Mouse (Mus musculus) kidney, adult 2 months (tissue): ENCODE measurements around the gene Car3. TPM values are rescaled to one million over a fixed set of nuclear protein-coding genes. Genes with fewer than 3 reads are reported as not detected.
"Not testable (repeated sequence)": the region's sequence is repeated elsewhere in the genome, so short reads cannot be mapped to it uniquely, and the experiment has no call there.

ENCODE experiments used
- DNase-seq: peaks from one replicate; pipeline ENCODE4 v3.0.0; 2021
- H3K27ac ChIP-seq: fragments of 200-500 bp; 2 replicates; pipeline ENCODE4 v1.5.1; 2012; ENCODE audit warnings: low read depth, low read length, control low read depth, inconsistent platforms; ENCODE audit not compliant: insufficient read depth
- H3K27me3 ChIP-seq: fragments of 200-500 bp; replicated peaks from 2 replicates; pipeline ENCODE4 v1.6.1; 2012; ENCODE audit warnings: mild to moderate bottlenecking, moderate library complexity, low read length, inconsistent platforms; ENCODE audit not compliant: control insufficient read depth, insufficient read depth
- H3K36me3 ChIP-seq: fragments of 200-500 bp; 2 replicates; pipeline ENCODE4 v1.6.1; 2012; ENCODE audit warnings: mild to moderate bottlenecking, moderate library complexity, low read length, inconsistent platforms; ENCODE audit not compliant: control insufficient read depth, insufficient read depth
- H3K4me1 ChIP-seq: fragments of 200-500 bp; 2 replicates; pipeline ENCODE4 v1.6.1; 2011; ENCODE audit warnings: low read length; ENCODE audit not compliant: control insufficient read depth, insufficient read depth
- H3K4me3 ChIP-seq: fragments of 200-500 bp; 2 replicates; pipeline ENCODE4 v1.5.1; 2011; ENCODE audit warnings: mild to moderate bottlenecking, low read depth, low read length, control low read depth; ENCODE audit not compliant: insufficient read depth
- CTCF ChIP-seq: fragments of 200-500 bp; conservative IDR thresholded peaks from 2 replicates; pipeline ENCODE4 v1.5.1; 2011; ENCODE audit warnings: low read depth, mild to moderate bottlenecking, control low read depth, low read length, moderate library complexity, mixed read lengths; ENCODE audit not compliant: insufficient read depth, insufficient read length
- POLR2A ChIP-seq: fragments of 200-500 bp; IDR thresholded peaks from one replicate; pipeline ENCODE4 v1.6.1; 2011; ENCODE audit warnings: low read depth, low read length, control low read depth
- WGBS: fragments of 180-500 bp; shearing (Covaris S2); methylation state at CpG from one replicate; pipeline ENCODE4 v1.1.7; 2018; 5-methylcytosine and 5-hydroxymethylcytosine counted together
- polyA plus RNA-seq: library from polyadenylated mRNA; depleted of rRNA; stranded (reverse); fragments of >200 nt; gene quantifications from 2 replicates; pipeline ENCODE4 v1.2.3, GENCODE M21; 2012; rRNA removed

The Car3 gene
- polyA plus RNA-seq, result 359 and 491 TPM in 2 replicates

- Histone ChIP-seq H3K4me3 (no peak within 1 kb of the TSS; the same call in 1 of the 2 replicates), H3K27ac (no peak within 1 kb of the TSS), H3K4me1 (no peaks in the 10 kb centered on the region), H3K27me3 (no peaks in the 10 kb centered on the region), H3K36me3 (no peaks in the 10 kb centered on the region)
- TF ChIP-seq CTCF (no peak), POLR2A (no peak)
- DNase-seq, result no peak
- WGBS, result 6% methylated on average over 18 of the region's 18 CpGs
Measured at GRCm38 (mm10) chr3:14863022-14863711, at the start of gene Car3. Gene Car3, plus strand, starts transcription at chr3:14863512.

- peak; percentile 82 for DNase-seq
- not testable (repeated sequence) for H3K4me3 ChIP-seq, H3K36me3 ChIP-seq, H3K27me3 ChIP-seq, H3K4me1 ChIP-seq
- WGBS, result 60% methylated on average over 1 of the region's 1 CpGs
- peak overlapping the region; percentile 63 for H3K27ac ChIP-seq
Measured at GRCm38 (mm10) chr3:14815396-14815795, 47.9 kb upstream of the Car3 start.

DNA sequence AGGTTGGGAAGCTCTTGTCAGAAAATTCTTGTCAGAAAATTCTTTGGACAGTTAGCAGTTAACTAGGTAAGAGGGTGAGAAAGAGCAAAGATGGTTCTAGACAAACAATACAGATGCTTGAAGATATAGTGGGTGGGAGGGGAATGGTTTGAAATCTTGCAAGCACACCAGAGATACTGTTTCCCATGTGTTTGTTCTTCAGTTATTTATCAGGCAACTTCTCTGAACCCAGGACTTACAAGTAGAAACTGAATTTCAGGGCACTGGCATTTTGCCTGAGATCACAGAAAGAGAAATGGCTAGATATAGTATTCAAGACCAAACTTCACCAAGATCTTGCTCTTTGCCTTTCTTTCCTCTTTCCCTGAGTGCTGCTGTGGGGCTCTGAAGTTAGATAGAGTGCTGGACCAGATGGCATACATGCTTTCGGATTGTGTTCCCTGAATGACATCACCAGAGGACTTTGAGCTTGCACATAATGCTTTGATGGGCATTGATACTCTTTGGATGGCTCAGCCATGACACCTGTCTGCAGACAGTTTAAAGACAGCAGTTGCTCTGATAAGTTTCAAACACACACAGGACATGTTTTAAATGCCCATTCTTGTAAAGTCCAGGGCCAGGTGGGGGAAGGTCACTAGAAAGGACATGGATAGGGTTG is 43.3 kb upstream of the Car3 start:
- Histone ChIP-seq H3K4me3 (no peak overlapping the region), H3K27me3 (no peaks in the 10 kb centered on the region), H3K27ac (no peak overlapping the region), H3K36me3 (no peaks in the 10 kb centered on the region), H3K4me1 (peaks cover 9% of the 10 kb centered on the region; the same call in 1 of the 2 replicates)
- no peak for TF ChIP-seq POLR2A
- no peak; the same call in 1 of the 2 replicates for TF ChIP-seq CTCF
- no peak for DNase-seq
- 57% methylated on average over 1 of the region's 1 CpGs for WGBS

GRCm38 (mm10) chr3:14828896-14829295 is 34.4 kb upstream of the Car3 start:
- peaks cover 2% of the 10 kb centered on the region; the same call in 1 of the 2 replicates for H3K4me1 ChIP-seq
- H3K27ac ChIP-seq, result peak overlapping the region; percentile 55; the same call in 1 of the 2 replicates
- peak; percentile 90 for DNase-seq
- H3K4me3 ChIP-seq, result no peak overlapping the region
- TF ChIP-seq CTCF, result no peak
- no peak for TF ChIP-seq POLR2A
- no peaks in the 10 kb centered on the region for H3K36me3 ChIP-seq
- no peaks in the 10 kb centered on the region for H3K27me3 ChIP-seq

GRCm38 (mm10) chr3:14831219-14831835 is 32.0 kb upstream of the Car3 start:
- WGBS, result 76% methylated on average over 5 of the region's 5 CpGs
- H3K27ac ChIP-seq, result no peak overlapping the region
- H3K36me3 ChIP-seq, result no peaks in the 10 kb centered on the region
- H3K4me3 ChIP-seq, result no peak overlapping the region
- no peaks in the 10 kb centered on the region for H3K27me3 ChIP-seq
- DNase-seq, result no peak
- H3K4me1 ChIP-seq, result peaks cover 2% of the 10 kb centered on the region; the same call in 1 of the 2 replicates
- TF ChIP-seq POLR2A (no peak), CTCF (no peak)

GRCm38 (mm10) chr3:14832766-14833165 is 30.5 kb upstream of the Car3 start:
- Histone ChIP-seq H3K4me3 (no peak overlapping the region), H3K27me3 (no peaks in the 10 kb centered on the region), H3K4me1 (peaks cover 2% of the 10 kb centered on the region; the same call in 1 of the 2 replicates), H3K36me3 (no peaks in the 10 kb centered on the region), H3K27ac (no peak overlapping the region)
- TF ChIP-seq POLR2A (no peak), CTCF (no peak)
- DNase-seq, result peak; percentile 94

- Histone ChIP-seq H3K27ac (no peak overlapping the region), H3K4me1 (no peaks in the 10 kb centered on the region), H3K36me3 (no peaks in the 10 kb centered on the region), H3K27me3 (no peaks in the 10 kb centered on the region), H3K4me3 (no peak overlapping the region)
- WGBS, result 100% methylated on average over 1 of the region's 1 CpGs
- no peak for TF ChIP-seq POLR2A
- no peak for TF ChIP-seq CTCF
- DNase-seq, result no peak
Measured at GRCm38 (mm10) chr3:14838936-14839335, 24.4 kb upstream of the Car3 start.
